Mouse (Mus musculus) lung, postnatal 10 days (tissue): ENCODE data around the gene Olfr1411.

Experiments used
- DNase-seq: peaks from one replicate; pipeline ENCODE4 v3.0.0; 2021

Olfr1411 gene

GRCm38 (mm10) chr1:92640393-92640792 lies 46.2 kb downstream of the Olfr1411 start:
- no peak for DNase-seq

DNA sequence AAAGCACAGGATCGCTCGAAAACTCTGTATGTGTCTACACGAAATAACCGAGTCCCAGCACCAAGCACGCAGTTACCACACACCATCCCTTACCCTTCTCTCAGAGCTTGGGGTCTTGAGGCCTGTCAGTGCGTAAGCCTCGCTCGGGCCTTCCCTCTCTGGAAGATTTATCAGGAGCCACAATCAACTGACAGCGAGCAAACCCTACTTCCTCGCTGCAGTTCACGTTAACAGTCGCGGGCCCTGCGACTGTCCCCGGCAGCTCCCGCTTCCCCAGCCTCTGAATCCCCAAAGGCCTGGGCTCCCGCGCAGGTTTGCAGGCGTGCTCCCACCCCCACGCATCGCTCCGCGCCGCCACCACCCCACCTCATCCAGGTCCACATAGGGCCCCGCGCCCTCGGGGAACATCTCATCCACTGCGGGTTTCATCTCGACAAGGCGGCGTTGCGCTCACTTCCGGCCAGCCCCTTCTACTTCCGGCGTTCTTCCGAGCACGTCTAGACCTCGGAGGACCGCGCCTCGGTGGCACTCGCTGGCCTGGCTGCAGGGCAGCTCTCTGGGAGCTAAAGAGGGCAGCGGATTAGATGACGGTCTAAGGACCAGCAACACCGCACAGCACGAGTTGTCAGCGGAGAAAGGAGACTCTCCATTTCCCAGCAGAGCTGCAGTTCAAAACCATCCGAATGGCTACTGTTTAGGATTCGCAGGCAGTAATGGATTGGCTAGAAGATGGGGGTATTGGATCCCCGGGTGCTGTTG lies 47.5 kb downstream of the Olfr1411 start, which contains the start of gene Cops9:
Gene Cops9 (minus strand): TSS at position 472 of the 759 bp plus-strand sequence.
- DNase-seq, result peak; percentile 93

- no peak for DNase-seq
Observed at GRCm38 (mm10) chr1:92643691-92644090, 49.5 kb downstream of the Olfr1411 start.

GRCm38 (mm10) chr1:92644916-92645315 lies 50.7 kb downstream of the Olfr1411 start:
- DNase-seq, result no peak

- no peak for DNase-seq
Observed at GRCm38 (mm10) chr1:92646111-92646510, 51.9 kb downstream of the Olfr1411 start.

DNA sequence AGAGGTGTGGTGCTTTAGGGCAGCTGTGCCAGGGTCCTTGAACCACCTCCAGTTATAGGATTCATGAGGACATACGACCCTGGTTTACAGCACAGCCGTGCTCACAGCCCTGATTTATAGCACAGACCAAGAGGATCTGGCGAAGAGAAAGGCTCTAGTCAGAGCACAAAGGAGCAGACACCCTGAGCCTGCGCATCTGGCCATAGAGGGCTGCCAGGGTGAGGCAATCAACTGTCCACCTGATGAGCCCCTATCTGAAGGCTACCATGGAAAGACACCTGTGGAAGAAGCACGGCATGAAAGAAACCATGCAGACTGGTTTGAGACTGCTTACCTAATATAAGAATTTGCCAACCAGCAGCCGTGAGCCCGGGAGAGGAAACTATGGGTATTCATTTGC lies 52.4 kb downstream of the Olfr1411 start:
- DNase-seq, result no peak

- no peak for DNase-seq
Observed at GRCm38 (mm10) chr1:92647026-92647425, 52.8 kb downstream of the Olfr1411 start.
